Mouse (Mus musculus) kidney, adult 18-20 months (tissue): ENCODE data around the gene Mlip.
"Not testable (repeated sequence)": the region's sequence is repeated elsewhere in the genome, so short reads cannot be mapped to it uniquely, and the experiment has no call there.

Source experiments
- DNase-seq: peaks from one replicate; pipeline ENCODE4 v3.0.0; 2021

Gene Mlip

DNA sequence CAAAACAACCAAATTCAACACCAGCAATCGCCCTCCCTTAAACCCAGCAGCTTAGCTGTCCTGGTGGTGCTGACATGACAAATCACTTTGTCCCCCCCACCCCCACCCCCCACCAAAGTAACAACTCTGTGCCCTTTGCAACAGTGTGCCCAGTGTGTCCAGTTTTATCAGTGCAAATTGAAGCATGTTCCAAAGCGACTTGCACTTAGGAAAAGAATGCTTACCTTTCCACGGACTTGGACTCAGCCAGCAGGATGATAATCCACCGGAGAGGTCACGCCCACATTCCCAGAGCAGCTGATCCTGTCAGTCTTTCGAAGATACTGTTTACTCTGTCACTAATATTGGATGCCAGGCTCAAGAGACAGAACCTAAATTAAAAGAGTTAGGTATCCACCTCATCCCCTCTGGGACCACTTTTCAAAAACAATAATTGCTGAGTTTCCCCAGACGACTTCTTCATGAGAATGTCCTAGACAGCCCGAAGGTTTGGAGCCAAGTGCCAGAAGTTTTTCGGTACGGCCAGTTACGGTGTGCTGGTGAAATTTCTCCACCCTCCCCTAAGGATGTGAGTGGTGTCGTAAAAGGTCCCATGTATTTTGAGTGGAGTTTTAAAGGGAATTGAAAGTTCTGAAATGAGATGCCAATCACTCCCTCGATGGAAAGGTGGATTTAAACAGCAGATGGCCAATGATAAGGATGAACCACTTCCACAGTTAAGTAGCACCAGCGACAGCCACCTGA lies at the start of gene Mlip:
Gene Mlip (minus strand): TSS at position 538 of the 744 bp plus-strand sequence.
- DNase-seq: no peak

DNA sequence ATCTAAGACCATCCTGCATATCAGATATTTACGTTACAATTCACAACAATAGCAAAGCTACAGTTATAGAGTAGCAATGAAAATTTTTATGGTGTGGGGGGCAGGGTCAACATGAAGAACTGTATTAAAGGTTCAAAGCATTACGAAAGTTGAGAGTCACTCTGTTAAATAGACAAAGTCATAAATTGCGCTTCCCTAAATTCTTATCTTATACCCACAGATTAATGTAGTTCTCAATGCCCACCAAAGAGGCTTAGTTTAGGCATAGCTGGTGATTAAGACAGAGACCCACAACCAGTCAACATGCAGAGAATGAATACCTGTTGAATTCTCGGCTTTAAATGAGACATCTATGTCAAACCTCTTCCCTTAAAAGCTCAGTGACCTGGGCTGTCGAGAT lies 47.0 kb upstream of the Mlip start:
- DNase-seq: no peak

DNA sequence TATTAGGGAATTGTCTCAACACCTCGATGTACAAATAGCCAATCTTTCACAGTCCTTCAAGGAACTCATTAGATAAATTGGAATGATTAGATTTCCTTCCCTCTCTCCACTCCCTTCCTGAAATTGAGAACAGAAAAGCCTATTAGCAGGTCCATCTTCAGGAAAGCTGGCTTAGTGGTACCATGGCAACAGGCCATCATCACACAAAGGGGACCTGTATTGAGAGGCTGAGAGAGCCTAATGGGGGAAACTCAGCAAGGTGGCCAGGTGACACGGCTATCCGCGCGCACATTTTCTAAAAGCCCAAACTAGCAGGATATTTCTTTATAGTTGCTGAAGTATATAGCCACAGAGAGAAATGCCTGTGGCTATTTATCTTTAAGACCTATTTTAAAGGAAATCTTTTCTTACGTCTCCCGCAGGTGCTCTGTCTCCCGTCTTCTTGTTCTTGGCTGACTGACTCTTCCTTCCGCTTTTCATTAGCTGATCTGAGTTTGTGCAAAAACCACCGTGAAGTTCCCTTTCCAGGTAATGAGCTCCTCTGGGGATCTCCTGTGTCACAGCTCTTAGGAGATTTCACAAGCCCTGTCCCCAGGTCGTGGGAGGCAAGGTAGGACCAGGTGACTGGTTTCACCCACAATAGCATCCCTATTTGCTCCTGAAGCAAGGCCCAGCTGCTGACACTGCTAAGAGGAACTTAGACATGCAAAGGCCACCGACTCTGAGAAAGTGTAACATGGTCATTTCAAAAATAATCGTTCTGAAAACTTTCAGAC lies 46.3 kb upstream of the Mlip start:
- DNase-seq: no peak

DNA sequence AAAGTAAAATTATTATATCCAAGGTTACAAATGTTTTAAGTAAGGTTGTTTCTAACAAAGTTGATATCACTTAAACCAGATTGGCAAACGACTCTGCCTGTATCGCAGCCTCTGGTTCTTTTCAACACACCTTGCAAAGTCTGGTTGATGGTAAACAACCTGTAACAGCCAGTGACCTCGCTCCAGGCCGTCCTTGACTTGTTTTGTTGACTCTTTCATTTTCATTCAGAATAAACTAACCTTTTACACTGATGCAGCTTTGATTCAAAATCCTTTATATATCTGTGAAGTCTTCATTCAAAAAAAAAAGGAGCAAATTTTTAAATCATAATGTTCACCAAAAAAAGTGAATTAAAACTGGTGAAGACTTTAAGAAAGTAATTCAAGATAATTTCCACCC lies 44.3 kb upstream of the Mlip start:
- DNase-seq: no peak

DNA sequence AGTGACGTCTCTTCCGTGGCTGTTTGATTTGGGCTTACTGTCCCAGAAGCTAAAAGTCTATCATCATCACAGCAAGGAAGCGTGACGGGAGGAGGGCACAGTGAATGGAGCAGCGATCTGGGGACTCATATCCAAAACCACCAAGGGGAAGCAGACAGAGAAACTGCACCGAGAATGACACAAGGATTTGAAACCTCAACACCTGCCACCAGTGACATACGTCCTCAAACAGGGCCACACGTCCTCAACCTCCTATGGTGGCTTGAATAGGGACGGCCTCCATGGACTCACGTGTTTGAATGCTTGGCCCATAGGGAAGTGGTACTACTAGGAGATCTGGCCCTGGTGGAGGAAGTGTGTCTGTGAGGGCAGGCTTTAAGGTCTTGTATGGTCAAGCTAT lies 38.5 kb upstream of the Mlip start:
- no peak for DNase-seq

DNA sequence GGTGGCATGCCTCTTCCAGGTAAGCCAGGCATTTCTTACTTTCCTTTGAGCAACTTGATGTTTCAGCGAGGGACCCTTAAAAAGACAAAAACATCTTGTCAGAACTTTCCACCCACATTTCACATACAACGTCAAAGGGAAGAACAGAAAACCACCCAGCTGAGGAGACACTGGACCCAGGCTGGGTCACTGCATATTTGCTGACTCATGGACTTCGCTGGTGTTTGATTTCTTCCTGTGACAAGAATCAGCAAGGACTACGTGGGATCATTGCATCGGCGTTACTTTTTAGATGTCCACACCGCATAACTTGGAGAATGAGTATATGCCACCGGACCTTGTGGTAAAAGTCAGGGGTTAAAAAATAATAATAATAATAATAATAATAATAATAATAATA lies 36.2 kb upstream of the Mlip start:
- no peak for DNase-seq

DNA sequence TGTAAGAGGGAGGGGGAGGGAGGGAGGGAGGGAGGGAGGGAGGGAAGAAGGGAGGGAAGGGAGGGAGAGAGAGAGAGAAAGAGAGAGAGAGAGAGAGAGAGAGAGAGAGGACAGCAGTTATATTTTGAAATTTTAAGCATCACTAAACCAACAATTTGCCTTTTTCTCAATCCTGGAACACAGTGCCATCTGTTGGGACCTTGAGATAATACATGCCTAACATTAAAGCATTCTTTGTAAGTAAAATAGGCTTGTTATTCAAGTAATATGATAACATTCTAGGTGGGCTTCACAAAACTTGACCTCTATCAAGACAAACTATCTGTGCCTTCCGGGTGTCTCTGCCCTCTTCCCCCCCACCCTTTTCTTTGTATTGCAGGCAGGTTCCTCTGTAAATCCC lies 34.0 kb upstream of the Mlip start:
- DNase-seq: no peak

DNA sequence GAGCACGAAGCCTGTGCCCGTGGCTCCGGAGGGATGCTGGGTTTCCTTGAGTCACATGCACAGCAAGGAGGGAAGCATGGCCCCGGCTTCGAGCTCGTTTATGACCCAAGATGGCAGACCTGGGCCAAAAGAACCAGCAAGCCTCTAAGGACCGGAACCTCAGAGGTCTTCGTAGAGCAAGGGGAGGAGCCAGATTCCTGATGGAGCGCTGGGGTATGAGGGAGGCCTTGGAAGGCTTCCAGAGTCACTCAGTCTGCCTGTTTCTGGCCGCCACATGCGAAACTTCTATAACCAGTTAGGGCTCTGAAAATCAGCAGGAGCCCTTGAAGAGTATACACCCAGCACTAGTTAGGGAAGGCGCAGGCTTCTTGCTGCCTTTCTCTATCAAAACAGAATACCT lies 32.8 kb upstream of the Mlip start:
- DNase-seq: no peak

DNA sequence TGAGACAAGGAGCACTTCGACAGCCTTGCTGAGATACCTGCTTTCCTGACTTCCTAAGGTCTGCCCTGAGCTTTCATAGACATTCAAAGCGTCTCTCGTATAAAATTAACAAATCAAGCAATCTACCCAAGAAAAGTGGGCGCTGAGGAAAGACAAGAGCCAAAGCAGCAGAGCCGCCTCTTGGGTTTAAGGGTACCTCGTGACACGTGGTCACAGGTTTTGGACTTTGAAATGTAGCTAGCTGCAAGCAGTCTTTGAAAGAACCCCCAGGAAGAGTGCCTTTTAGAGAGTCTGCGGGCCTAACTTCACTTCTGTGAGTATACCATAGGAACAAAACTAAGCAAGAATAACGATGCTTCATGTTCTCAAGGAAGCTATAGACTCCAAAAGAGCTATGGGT lies 31.9 kb upstream of the Mlip start:
- DNase-seq: peak; percentile 16

DNA sequence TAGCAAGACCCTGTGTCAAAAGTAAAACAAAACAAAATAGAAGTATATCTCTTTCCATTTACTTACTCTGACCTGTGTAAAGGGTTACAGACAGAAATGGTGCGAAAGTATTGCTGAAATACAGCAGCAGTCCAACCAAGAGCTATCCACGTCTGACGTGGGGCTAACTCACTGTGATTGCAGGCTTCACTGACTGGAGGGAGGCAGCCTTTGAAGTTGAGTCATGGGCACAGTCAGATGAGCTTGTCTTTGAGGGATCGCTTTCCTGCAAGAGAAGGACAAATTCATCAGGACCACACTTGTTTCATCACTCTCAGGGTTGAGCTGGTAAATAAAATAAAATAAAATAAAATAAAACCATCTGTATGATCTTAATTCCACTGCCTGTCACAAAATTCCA lies 31.2 kb upstream of the Mlip start:
- no peak for DNase-seq

DNA sequence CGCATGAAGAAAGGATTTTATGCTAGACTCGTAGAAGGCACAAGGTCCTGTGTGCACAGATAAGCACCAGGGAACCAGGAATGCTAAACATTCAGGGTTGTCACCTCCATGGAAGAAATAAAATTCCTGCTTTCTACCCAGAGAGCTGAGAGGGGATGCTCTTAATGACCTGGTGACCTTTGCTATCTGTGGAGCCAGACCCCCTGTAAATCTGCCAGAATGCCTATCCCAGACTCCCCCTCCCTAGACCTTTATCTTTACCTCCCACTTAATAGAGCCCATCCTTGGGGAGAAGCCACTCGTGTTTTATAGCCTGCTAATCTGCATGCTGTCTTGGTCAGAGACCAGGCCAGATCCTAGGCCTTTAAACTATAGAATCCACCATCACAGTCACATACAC lies 29.7 kb upstream of the Mlip start:
- no peak for DNase-seq

DNA sequence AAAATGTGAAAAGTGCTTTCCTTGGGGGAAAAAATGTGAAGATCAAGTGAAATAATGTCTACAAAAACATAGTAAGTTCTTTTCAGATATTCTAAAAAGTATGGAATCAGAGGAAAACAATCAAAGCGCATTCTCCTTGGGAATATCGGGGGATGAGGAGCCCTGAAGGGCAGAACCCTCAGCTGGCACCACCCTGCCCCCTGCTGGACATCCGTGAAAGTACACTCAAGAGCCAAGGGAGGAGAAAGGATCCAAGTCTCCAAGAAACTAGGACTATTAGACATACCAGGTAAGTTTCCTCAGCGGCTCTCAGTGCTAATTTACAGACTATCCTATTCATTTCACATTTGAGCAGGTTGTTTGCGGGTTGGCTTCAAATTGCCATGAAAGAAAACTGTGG lies 28.8 kb upstream of the Mlip start:
- peak; percentile 83 for DNase-seq

DNA sequence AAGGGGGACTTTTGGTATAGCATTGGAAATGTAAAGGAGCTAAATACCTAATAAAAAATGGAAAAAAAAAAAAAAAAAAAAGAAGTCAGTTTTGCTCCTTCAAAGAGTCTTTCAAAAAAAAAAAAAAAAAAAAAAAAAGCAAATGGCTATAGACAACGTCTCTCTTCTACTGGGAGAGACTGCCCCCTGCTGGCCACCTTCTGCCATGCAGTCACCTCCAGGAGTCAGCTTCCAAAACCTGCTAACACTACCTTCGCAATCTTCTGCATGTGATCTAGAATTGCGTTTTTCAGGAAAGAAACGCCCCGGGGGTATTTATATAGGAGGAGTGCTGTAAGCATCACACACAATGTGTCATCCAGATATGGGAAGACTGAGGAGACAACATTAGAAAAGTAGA lies 26.9 kb upstream of the Mlip start:
- peak; percentile 62 for DNase-seq

DNA sequence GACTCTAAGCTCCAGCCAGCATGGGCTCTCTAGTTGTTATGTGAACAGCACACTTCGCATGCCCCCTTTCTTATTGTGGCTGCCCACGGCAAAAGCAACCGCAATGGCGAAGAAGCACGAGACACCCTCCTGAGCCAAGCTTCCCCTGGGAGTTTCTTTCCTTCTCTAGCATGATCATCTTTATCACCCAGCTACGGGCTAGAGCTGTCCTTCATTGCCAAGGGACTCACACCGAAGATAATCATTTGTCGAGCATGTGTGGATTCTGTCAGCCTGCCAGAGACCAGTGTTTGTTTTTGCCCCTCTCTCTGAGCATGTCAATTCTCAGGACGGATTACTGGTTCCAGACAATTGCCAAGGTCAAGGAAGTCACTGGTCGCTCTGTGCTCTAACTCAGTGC lies 24.9 kb upstream of the Mlip start:
- DNase-seq: no peak

DNA sequence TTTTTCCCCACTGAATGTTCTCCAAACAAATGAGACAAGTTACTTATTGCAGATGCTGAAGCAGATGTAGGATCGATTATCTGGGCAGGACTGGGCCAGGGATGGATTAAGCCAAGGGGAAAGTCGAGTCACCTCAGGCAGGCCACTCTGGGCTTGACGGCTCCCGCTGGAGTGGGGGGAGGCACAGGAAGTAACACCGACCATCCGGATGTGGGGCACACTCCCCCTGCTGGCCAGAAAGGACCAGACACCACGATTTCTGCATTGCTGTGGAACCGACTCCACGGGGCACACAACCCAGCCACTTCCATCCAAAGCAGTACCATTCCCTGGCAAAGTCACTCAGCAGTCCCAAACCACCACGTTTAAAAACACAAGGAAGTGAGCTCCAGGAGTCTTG lies 24.3 kb upstream of the Mlip start:
- DNase-seq: peak; percentile 31

DNA sequence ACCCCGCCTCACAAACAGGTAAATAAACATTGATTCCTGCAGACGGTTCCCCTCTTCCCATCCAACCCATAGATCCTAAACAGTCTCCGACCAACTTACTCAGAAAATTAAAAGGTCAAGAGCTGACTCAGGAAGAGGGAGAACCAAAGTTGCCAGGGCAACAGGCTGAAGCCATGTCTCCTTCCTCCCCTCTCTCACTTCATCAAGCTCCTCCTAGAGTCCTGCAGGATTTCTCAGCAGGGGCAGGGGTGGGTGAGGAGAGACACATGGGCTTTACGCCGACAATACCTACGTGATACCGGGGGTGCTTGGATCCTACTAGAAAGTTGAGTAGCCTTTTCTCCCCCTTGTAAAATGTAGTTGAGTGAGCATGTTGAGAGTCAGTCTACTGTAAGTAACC lies 23.8 kb upstream of the Mlip start:
- DNase-seq: no peak

DNA sequence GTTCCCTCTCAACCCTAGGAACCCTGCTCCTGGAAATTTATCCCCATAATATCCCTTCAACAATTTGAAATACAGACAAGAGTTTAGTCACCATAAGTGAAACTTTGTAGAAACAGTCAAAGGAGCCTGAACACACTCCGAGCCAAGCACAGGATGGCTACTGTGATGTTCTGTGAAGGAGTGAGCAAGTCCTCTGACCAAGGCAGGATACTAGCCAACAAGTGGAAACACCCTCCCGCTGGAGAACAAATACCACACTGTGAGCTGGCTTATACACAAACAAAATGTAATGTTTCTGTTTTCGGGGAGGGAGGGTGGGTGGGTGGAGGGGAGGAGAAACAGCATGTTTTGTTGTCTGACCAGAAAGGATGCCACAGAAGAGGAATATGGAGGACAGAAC lies 17.9 kb upstream of the Mlip start:
- DNase-seq: no peak

DNA sequence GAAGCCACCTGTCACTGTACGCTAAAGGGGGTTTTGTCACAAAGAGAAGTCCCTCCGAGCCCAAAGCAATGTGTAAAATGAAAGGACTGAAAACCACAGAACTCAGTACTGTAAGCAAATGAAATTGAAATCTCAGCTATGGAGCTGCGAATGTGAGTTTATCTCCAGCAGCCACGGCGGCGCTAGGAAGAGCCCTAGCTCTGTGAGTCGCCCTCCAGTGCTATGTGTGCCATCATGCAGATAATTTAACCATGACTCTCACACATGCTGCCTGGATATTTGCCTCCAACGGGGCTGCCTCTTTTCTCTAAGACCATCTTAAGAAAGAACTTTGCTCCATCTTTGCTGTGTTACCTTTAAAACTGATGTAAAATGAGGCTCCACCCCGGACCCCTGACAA lies 16.5 kb upstream of the Mlip start:
- no peak for DNase-seq

DNA sequence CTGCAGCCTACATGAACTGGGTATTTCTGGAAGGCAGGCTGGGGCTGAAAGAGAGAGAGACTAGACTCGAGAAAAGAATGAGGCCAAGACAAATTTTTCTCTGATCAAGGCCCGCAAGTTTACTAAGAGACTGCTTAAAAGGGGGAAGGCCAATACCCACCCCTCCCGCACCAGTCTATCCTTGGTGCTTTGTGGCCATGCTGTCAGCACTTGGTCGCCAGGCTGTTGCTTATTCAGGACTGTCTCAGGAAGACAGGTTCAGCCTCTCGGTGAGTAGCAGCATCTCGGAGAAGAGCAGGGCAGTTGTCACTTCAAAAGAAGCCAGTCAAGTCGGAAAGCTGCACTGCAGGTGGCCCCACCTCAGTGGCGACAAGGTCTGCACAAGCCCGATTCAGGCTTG lies 11.9 kb upstream of the Mlip start:
- DNase-seq: not testable (repeated sequence)

DNA sequence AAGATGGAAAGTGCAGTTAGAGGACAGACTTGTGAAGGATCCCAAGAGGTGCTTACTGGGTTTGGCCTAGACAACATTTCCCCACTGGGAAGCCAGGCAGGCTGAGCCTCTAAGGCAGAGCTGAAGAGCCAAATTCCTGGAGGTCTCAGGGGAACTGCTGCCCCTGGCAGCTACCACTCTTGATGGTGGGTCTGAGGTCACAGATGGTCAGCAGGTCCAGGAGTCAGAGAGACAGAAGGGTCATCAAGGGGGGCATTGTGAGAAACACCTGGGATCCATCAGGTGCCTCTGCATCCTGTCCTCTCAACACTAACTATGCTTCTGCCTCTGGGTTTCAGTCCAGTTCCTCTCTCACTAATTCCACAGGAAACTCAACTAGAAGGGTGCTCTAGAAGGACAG lies 10.1 kb upstream of the Mlip start:
- no peak for DNase-seq

DNA sequence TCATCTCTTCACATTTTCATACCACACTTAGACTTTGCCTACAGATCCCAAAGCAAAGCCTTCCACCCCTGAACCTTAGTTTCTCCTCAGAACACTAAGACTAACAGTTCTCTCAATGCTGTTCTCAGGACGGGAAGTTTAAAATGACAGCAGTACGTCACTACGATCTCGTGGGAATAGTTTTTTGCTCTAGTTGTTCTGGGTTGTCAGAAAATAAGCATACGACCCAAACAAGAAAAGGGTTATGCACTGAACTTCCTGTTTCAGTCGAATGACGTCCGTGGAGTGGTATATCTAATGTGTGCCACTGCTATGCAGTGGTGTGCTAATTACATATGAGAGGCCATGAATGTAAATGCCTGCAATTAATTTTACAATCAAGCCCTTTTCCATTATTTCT lies 7.9 kb upstream of the Mlip start:
- no peak for DNase-seq

DNA sequence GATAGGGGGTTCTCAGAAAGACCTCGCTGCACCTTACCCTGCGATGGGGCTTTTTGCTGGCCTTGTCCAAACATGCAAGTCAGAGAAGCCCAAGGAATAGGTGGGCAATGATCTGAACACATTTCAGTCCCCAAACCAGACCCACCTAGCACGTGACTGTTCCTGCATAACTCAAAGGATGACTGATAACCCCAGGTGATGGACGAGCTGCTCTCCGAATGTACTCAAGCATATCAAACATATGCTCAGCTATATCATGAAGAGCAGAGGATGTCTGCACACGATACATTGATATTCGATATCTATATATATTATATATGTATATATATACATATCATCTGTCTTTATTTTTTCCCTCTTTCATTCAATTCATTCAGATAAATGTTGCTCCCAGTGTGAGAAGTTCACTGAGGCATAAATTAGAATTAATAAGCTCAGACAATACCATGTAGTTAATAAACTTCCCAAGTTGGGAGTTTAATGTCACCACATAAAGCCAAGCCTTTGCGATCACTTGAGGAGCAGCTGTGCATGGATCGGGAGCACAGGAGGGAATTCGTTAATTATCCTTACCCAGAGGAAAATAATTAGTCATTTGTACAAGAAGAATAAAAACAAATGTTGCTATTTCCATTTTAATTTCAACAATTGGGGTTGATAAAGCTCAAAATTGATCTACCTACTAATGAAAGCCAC lies 6.7 kb upstream of the Mlip start:
- DNase-seq: no peak

DNA sequence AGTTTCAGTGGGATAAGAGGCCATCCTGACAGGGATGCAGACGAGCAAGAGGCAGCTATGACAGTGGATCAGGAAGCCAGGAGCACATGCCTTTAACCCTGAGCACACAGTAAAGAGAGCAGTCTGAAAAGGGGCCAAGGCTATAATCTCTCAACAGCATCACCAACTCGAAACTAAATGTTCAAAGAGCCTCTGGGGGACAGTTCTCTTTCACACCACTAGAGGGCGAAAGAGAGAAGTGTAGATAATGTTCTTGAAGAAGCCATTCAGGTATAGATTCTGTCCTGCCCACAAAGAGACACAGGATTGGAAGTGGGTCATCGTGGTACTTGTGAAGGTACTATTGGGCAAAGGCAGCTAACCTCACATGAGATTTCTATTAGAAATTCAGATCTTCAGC lies 1.2 kb upstream of the Mlip start:
- DNase-seq: no peak

DNA sequence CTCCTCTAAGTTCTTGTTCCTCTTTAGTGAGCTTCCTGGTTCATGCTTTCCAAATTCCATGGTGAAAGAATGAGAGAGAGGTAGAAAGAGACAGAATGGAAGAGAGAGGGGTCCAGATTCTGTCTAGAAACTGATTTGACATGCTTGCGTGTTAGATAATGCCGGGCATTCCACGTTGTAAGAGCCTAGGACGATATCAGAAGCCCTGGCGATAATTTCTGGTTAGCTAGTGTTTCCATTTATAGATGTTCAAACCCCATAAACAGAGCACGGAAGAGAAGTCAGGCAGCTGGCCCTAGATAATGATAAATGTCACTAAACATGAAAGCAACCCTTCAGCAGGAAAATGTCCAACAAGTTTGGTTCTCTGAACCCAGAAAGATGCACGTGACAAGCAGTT lies 5.1 kb downstream of the Mlip start:
- DNase-seq: no peak
